Mouse (Mus musculus) 3134 (cell line): ENCODE data around the gene Carm1.
"Not testable (repeated sequence)": the region's sequence is repeated elsewhere in the genome, so short reads cannot be mapped to it uniquely, and the experiment has no call there.

ENCODE experiments used
- DNase-seq: peaks from one replicate; pipeline ENCODE4 v3.0.0-alpha.2; 2011; ENCODE audit warnings: low spot score; ENCODE audit not compliant: insufficient read length; ENCODE audit errors: extremely low read depth

Gene Carm1

GRCm38 (mm10) chr9:21546789-21547074, at the start of gene Carm1:
TSS of gene Carm1 (plus strand) at chr9:21546894.
- no peak for DNase-seq

GRCm38 (mm10) chr9:21497050-21497542, 49.6 kb upstream of the Carm1 start:
- DNase-seq: no peak

- peak; percentile 54 for DNase-seq
Observed at GRCm38 (mm10) chr9:21497664-21498063, 49.0 kb upstream of the Carm1 start.

- no peak for DNase-seq
Observed at GRCm38 (mm10) chr9:21498284-21498902, 48.3 kb upstream of the Carm1 start.

GRCm38 (mm10) chr9:21503352-21503751, 43.3 kb upstream of the Carm1 start:
- DNase-seq: no peak

- no peak for DNase-seq
Observed at GRCm38 (mm10) chr9:21505767-21506166, 40.9 kb upstream of the Carm1 start.

- no peak for DNase-seq
Observed at GRCm38 (mm10) chr9:21507753-21508430, 38.8 kb upstream of the Carm1 start.

GRCm38 (mm10) chr9:21508871-21509404, 37.8 kb upstream of the Carm1 start:
- DNase-seq: no peak

GRCm38 (mm10) chr9:21509772-21510688, 36.7 kb upstream of the Carm1 start, which contains the start of gene Tmed1:
TSS of gene Tmed1 (minus strand) at chr9:21510252.
- DNase-seq: peak; percentile 97

GRCm38 (mm10) chr9:21510689-21511015, 36.0 kb upstream of the Carm1 start:
- no peak for DNase-seq

GRCm38 (mm10) chr9:21511052-21511451, 35.6 kb upstream of the Carm1 start:
- no peak for DNase-seq

- DNase-seq: no peak
Observed at GRCm38 (mm10) chr9:21513466-21513865, 33.2 kb upstream of the Carm1 start.

- no peak for DNase-seq
Observed at GRCm38 (mm10) chr9:21517947-21518495, 28.7 kb upstream of the Carm1 start.

GRCm38 (mm10) chr9:21518690-21519089, 28.0 kb upstream of the Carm1 start:
- DNase-seq: not testable (repeated sequence)

- DNase-seq: no peak
Observed at GRCm38 (mm10) chr9:21525142-21525936, 21.4 kb upstream of the Carm1 start.

- DNase-seq: peak; percentile 80
Observed at GRCm38 (mm10) chr9:21525937-21526633, 20.6 kb upstream of the Carm1 start, which contains the start of gene AB124611. TSS of gene AB124611 (plus strand) at chr9:21526176.

- no peak for DNase-seq
Observed at GRCm38 (mm10) chr9:21526634-21526944, 20.1 kb upstream of the Carm1 start.

- no peak for DNase-seq
Observed at GRCm38 (mm10) chr9:21527100-21527801, 19.4 kb upstream of the Carm1 start.

- DNase-seq: no peak
Observed at GRCm38 (mm10) chr9:21527917-21528324, 18.8 kb upstream of the Carm1 start.
